Comparison of ENCODE assay signal across 11 mouse cellular contexts in genomic region chr6:61902715-61903114, GRCm38 (mm10).
DNase-seq lines count a peak whose midpoint lies in the region; ATAC-seq and TF ChIP-seq lines count a peak whose summit lies in the region.
"Had no signal": no experiment of that assay in that cellular context is flagged by ENCODE, and none has a peak within 500 bp of the region (broad histone marks: within the 10 kb centered on the region; RNA-seq: fewer than 3 reads in every experiment).

No protein-coding gene starts in this region.

- POLR2A ChIA-PET in Patski (lab: Charles Lee), result no interaction called here

- CTCF ChIA-PET in Patski (lab: Charles Lee), result no interaction called here

- H3K9me3 ChIP-seq in forebrain, postnatal 0 days (ENCODE audit: low read length), result no peaks in the 10 kb centered on the region
- H3K9me3 ChIP-seq in forebrain, embryonic 11.5 days (ENCODE audit: control insufficient read depth, low read length), result no peaks in the 10 kb centered on the region
- H3K9me3 ChIP-seq in lung, embryonic 14.5 days (ENCODE audit: low read depth, low read length), result no peaks in the 10 kb centered on the region
- H3K9me3 ChIP-seq: liver, embryonic 15.5 days; stomach, embryonic 15.5 days had no signal

- WGBS in forebrain, postnatal 0 days, result 29% methylated on average over 1 of the region's 1 CpGs
- WGBS in forebrain, embryonic 11.5 days, result 26% methylated on average over 1 of the region's 1 CpGs
- 17% methylated on average over 1 of the region's 1 CpGs for WGBS in lung, embryonic 14.5 days

- no peak overlapping the region for H3K9ac ChIP-seq in forebrain, postnatal 0 days
- no peak overlapping the region for H3K9ac ChIP-seq in forebrain, embryonic 11.5 days (ENCODE audit: low read length)
- no peak overlapping the region for H3K9ac ChIP-seq in lung, embryonic 14.5 days
- H3K9ac ChIP-seq: liver, embryonic 15.5 days; stomach, embryonic 15.5 days had no signal

- peak; percentile 43 for TF ChIP-seq CTCF in forebrain, postnatal 0 days (IDR thresholded peaks at IDR 0.05; ENCODE audit: low read depth)
- peak; percentile 47 for TF ChIP-seq CTCF in lung, embryonic 14.5 days (IDR thresholded peaks at IDR 0.05; ENCODE audit: low read depth)
- peak; percentile 32 for TF ChIP-seq CTCF in Patski (IDR thresholded peaks at IDR 0.05)

- H3K4me1 ChIP-seq in forebrain, postnatal 0 days (ENCODE audit: insufficient read depth), result no peaks in the 10 kb centered on the region
- no peaks in the 10 kb centered on the region for H3K4me1 ChIP-seq in forebrain, embryonic 11.5 days (replicated peaks; ENCODE audit: control insufficient read depth, insufficient read depth, low read length)
- no peaks in the 10 kb centered on the region for H3K4me1 ChIP-seq in lung, embryonic 14.5 days (ENCODE audit: insufficient read depth)
- H3K4me1 ChIP-seq: liver, embryonic 15.5 days; stomach, embryonic 15.5 days had no signal

- no peaks in the 10 kb centered on the region for H3K27me3 ChIP-seq in forebrain, postnatal 0 days (ENCODE audit: insufficient read depth, low read length)
- H3K27me3 ChIP-seq in forebrain, embryonic 11.5 days (ENCODE audit: control insufficient read depth, insufficient read depth, low read length), result no peaks in the 10 kb centered on the region
- H3K27me3 ChIP-seq in lung, embryonic 14.5 days (ENCODE audit: insufficient read depth, low read length), result no peaks in the 10 kb centered on the region
- peaks cover 5% of the 10 kb centered on the region for H3K27me3 ChIP-seq in Patski
- H3K27me3 ChIP-seq: liver, embryonic 15.5 days; stomach, embryonic 15.5 days had no signal

- no peak overlapping the region for H3K4me3 ChIP-seq in forebrain, postnatal 0 days (ENCODE audit: low read depth, low read length)
- H3K4me3 ChIP-seq in forebrain, embryonic 11.5 days (ENCODE audit: low read depth, low read length), result no peak overlapping the region
- H3K4me3 ChIP-seq in lung, embryonic 14.5 days (ENCODE audit: low read depth, low read length), result no peak overlapping the region
- H3K4me3 ChIP-seq: erythroblast, embryonic 14.5 days; liver, embryonic 15.5 days; stomach, embryonic 15.5 days had no signal

- no peaks in the 10 kb centered on the region for H3K36me3 ChIP-seq in forebrain, postnatal 0 days (ENCODE audit: insufficient read depth)
- H3K36me3 ChIP-seq in forebrain, embryonic 11.5 days (ENCODE audit: control insufficient read depth, insufficient read depth, low read length), result no peaks in the 10 kb centered on the region
- H3K36me3 ChIP-seq in lung, embryonic 14.5 days (ENCODE audit: insufficient read depth), result no peaks in the 10 kb centered on the region
- H3K36me3 ChIP-seq: liver, embryonic 15.5 days; stomach, embryonic 15.5 days had no signal

- DNase-seq in forebrain, postnatal 0 days, result no peak
- no peak for DNase-seq in forebrain, embryonic 11.5 days (ENCODE audit: low spot score)
- peak; percentile 13 for DNase-seq in lung, embryonic 14.5 days
- DNase-seq in lung, adult 18-20 months, result no peak
- DNase-seq in Patski (ENCODE audit: low read depth, low spot score), result no peak
- peak; percentile 6 to 8 for DNase-seq in layer of hippocampus, postnatal 36 days
- no peak for DNase-seq in gastrocnemius, postnatal 4 days (ENCODE audit: low spot score in 2 of 2)

- in situ Hi-C loops in Patski (cut with MboI; ENCODE audit: low pct_unique_long_range_greater_than_20kb), result no loop called here

- no peak overlapping the region for H3K27ac ChIP-seq in forebrain, postnatal 0 days (ENCODE audit: low read depth, low read length)
- no peak overlapping the region for H3K27ac ChIP-seq in forebrain, embryonic 11.5 days (ENCODE audit: low read depth, low read length)
- H3K27ac ChIP-seq in lung, embryonic 14.5 days (ENCODE audit: low read depth), result no peak overlapping the region
- H3K27ac ChIP-seq: liver, embryonic 15.5 days; stomach, embryonic 15.5 days had no signal

- ATAC-seq in forebrain, postnatal 0 days, result no peak
- no peak; the same call in 1 of the 2 replicates for ATAC-seq in forebrain, embryonic 11.5 days (replicated peaks; ENCODE audit: low FRiP score)
- ATAC-seq in lung, embryonic 14.5 days (ENCODE audit: insufficient read depth), result no peak
- ATAC-seq in Patski, result no peak
- ATAC-seq in CD4-positive, CD25-positive, alpha-beta regulatory T cell, adult 4 months, result no peak

- no peak overlapping the region for H3K4me2 ChIP-seq in forebrain, postnatal 0 days (ENCODE audit: low read depth)
- H3K4me2 ChIP-seq in forebrain, embryonic 11.5 days (ENCODE audit: low read depth, low read length, severe bottlenecking), result no peak overlapping the region
- H3K4me2 ChIP-seq in lung, embryonic 14.5 days, result no peak overlapping the region
- H3K4me2 ChIP-seq: liver, embryonic 15.5 days; stomach, embryonic 15.5 days had no signal

Comparison
In these comparisons a context has a peak if more than half of its experiments do, and no peak if none do; other contexts are left out.
1. DNase-seq: peak in lung, embryonic 14.5 days (single experiment) and layer of hippocampus, postnatal 36 days (2 of 2); none in forebrain, postnatal 0 days (single experiment), forebrain, embryonic 11.5 days (single experiment), lung, adult 18-20 months (0 of 2), Patski (single experiment) and gastrocnemius, postnatal 4 days (0 of 2).
2. Peak in every context shown above with its lines, with median percentiles within 50 percentile points of each other: CTCF ChIP-seq.